Mouse (Mus musculus) midbrain, postnatal 0 days (tissue): ENCODE results near the gene Bcl2l15. TPM values are rescaled to one million over a fixed set of nuclear protein-coding genes. Genes with fewer than 3 reads are reported as not detected.

Experiments
- ATAC-seq: fragments of 200-750 bp; cut with Nextera tagmentation; 2 replicates; pipeline ENCODE4 v1.8.0; 2017; ENCODE audit warnings: moderate number of reproducible peaks, mild to moderate bottlenecking, moderate TSS enrichment, moderate library complexity; ENCODE audit not compliant: low FRiP score
- DNase-seq: peaks from one replicate; pipeline ENCODE4 v3.0.0-alpha.2; 2015; ENCODE audit warnings: low spot score
- H3K27ac ChIP-seq: fragments of 300-500 bp; sonication (generic); 2 replicates; pipeline ENCODE4 v1.5.1; 2014; ENCODE audit warnings: low read depth, mild to moderate bottlenecking, low read length, mixed read lengths
- H3K27me3 ChIP-seq: fragments of 300-500 bp; sonication (generic); 2 replicates; pipeline ENCODE4 v1.6.1; 2014; ENCODE audit warnings: low read length, control low read depth, mixed read lengths; ENCODE audit not compliant: insufficient read depth
- H3K36me3 ChIP-seq: fragments of 300-500 bp; sonication (generic); 2 replicates; pipeline ENCODE4 v1.6.1; 2014; ENCODE audit warnings: low read length, control low read depth, mixed read lengths; ENCODE audit not compliant: insufficient read depth
- H3K4me1 ChIP-seq: fragments of 300-500 bp; sonication (generic); 2 replicates; pipeline ENCODE4 v1.6.1; 2014; ENCODE audit warnings: mild to moderate bottlenecking, control low read depth, antibody characterized with exemption, low read length, mixed read lengths; ENCODE audit not compliant: insufficient read depth
- H3K4me2 ChIP-seq: fragments of 300-500 bp; sonication (generic); 2 replicates; pipeline ENCODE4 v1.6.1; 2014; ENCODE audit warnings: low read depth, mild to moderate bottlenecking, low read length, mixed read lengths; ENCODE audit not compliant: poor library complexity, severe bottlenecking
- H3K4me3 ChIP-seq: fragments of 300-500 bp; sonication (generic); 2 replicates; pipeline ENCODE4 v1.5.1; 2014; ENCODE audit warnings: low read depth, mild to moderate bottlenecking, low read length, moderate library complexity
- H3K9ac ChIP-seq: fragments of 300-500 bp; sonication (generic); replicated peaks from 2 replicates; pipeline ENCODE4 v1.6.1; 2014; ENCODE audit warnings: mild to moderate bottlenecking, low read length, moderate library complexity, mixed read lengths; ENCODE audit not compliant: poor library complexity, severe bottlenecking
- H3K9me3 ChIP-seq: fragments of 300-500 bp; sonication (generic); 2 replicates; pipeline ENCODE4 v1.6.1; 2016; ENCODE audit warnings: low read length, control low read depth
- CTCF ChIP-seq: IDR thresholded peaks from 2 replicates; pipeline ENCODE4 v1.5.1; 2016; ENCODE audit warnings: antibody characterized with exemption, mild to moderate bottlenecking
- WGBS: fragments of 180-500 bp; shearing (Covaris S2); extraction: QIAGEN DNeasy Blood & Tissue Kit; methylation state at CpG from one replicate; pipeline ENCODE4 v1.1.7; 2014; 5-methylcytosine and 5-hydroxymethylcytosine counted together
- polyA plus RNA-seq: library from polyadenylated mRNA; unstranded; fragments of >200 nt; fragmentation: Nextera tagmentation; extraction: Ambion mirVana; gene quantifications from 2 replicates; pipeline ENCODE4 v1.2.1, GENCODE M21; 2015
- total RNA-seq: library from RNA; depleted of rRNA; stranded (reverse); fragments of >200 nt; gene quantifications from 2 replicates; pipeline ENCODE4 v1.2.3, GENCODE M21; 2014

Bcl2l15 gene
- total and polyA plus RNA-seq, 2 experiments from 2014 or later = 2.5 TPM; not detected in 1

GRCm38 (mm10) chr3:103801631-103802531, 30.5 kb upstream of the Bcl2l15 start:
- ATAC-seq = no peak
- WGBS = 76% methylated on average over 10 of the region's 10 CpGs
- peak; percentile 55 for DNase-seq
- no peaks in the 10 kb centered on the region for H3K4me1 ChIP-seq
- no peak for TF ChIP-seq CTCF
- H3K4me2 ChIP-seq = no peak overlapping the region
- no peak overlapping the region for H3K4me3 ChIP-seq
- H3K27ac ChIP-seq = peak overlapping the region; percentile 27; the same call in 1 of the 2 replicates
- H3K9ac ChIP-seq = no peak overlapping the region
- no peaks in the 10 kb centered on the region for H3K27me3 ChIP-seq
- H3K9me3 ChIP-seq = no peaks in the 10 kb centered on the region
- H3K36me3 ChIP-seq = peaks cover 15% of the 10 kb centered on the region

GRCm38 (mm10) chr3:103802861-103803260, 29.5 kb upstream of the Bcl2l15 start:
- Histone ChIP-seq H3K27me3 (no peaks in the 10 kb centered on the region), H3K27ac (no peak overlapping the region), H3K36me3 (peaks cover 15% of the 10 kb centered on the region), H3K4me2 (no peak overlapping the region), H3K9me3 (no peaks in the 10 kb centered on the region), H3K9ac (no peak overlapping the region), H3K4me1 (no peaks in the 10 kb centered on the region), H3K4me3 (no peak overlapping the region)
- ATAC-seq (no peak), DNase-seq (no peak)
- TF ChIP-seq CTCF = no peak
- 86% methylated on average over 8 of the region's 8 CpGs for WGBS

GRCm38 (mm10) chr3:103805671-103806070, 26.7 kb upstream of the Bcl2l15 start:
- Histone ChIP-seq H3K27me3 (no peaks in the 10 kb centered on the region), H3K4me3 (no peak overlapping the region), H3K9me3 (no peaks in the 10 kb centered on the region), H3K36me3 (peaks cover 15% of the 10 kb centered on the region), H3K4me1 (no peaks in the 10 kb centered on the region; the same call in 1 of the 2 replicates), H3K4me2 (no peak overlapping the region), H3K9ac (no peak overlapping the region), H3K27ac (no peak overlapping the region)
- no peak for DNase-seq
- no peak for ATAC-seq
- WGBS = 96% methylated on average over 1 of the region's 1 CpGs
- TF ChIP-seq CTCF = no peak

- Histone ChIP-seq H3K27me3 (no peaks in the 10 kb centered on the region), H3K27ac (peak within 1 kb of the TSS; percentile 90), H3K4me1 (no peaks in the 10 kb centered on the region; the same call in 1 of the 2 replicates), H3K4me2 (peak within 1 kb of the TSS; percentile 79), H3K4me3 (peak within 1 kb of the TSS; percentile 60), H3K36me3 (peaks cover 8% of the 10 kb centered on the region; the same call in 1 of the 2 replicates), H3K9me3 (no peaks in the 10 kb centered on the region), H3K9ac (peak within 1 kb of the TSS; percentile 80)
- peak; percentile 96 for DNase-seq
- TF ChIP-seq CTCF = no peak; the same call in 1 of the 2 replicates
- peak; percentile 98 for ATAC-seq
- WGBS = under 1% methylated on average over 63 of the region's 70 CpGs
Measured at GRCm38 (mm10) chr3:103808891-103809798, 23.3 kb upstream of the Bcl2l15 start, which contains the start of the genes Dclre1b, Ap4b1 and Gm43064. Gene Dclre1b, minus strand, starts transcription at chr3:103809444. Gene Ap4b1, plus strand, starts transcription at chr3:103809520. Gene Gm43064, plus strand, starts transcription at chr3:103809573.

GRCm38 (mm10) chr3:103809799-103810150, 22.6 kb upstream of the Bcl2l15 start:
- Histone ChIP-seq H3K4me2 (peak overlapping the region; percentile 71), H3K27ac (peak overlapping the region; percentile 90)
- WGBS = under 1% methylated on average over 14 of the region's 14 CpGs

More at GRCm38 (mm10) chr3:103809799-103810150, 22.6 kb upstream of the Bcl2l15 start:
- ATAC-seq (peak; percentile 51), DNase-seq (peak; percentile 22)
- peak overlapping the region; percentile 60 for H3K4me3 ChIP-seq
- H3K27me3 ChIP-seq = no peaks in the 10 kb centered on the region
- peaks cover 7% of the 10 kb centered on the region; the same call in 1 of the 2 replicates for H3K36me3 ChIP-seq
- H3K9ac ChIP-seq = peak overlapping the region; percentile 80
- H3K9me3 ChIP-seq = no peaks in the 10 kb centered on the region
- no peak for TF ChIP-seq CTCF
- no peaks in the 10 kb centered on the region; the same call in 1 of the 2 replicates for H3K4me1 ChIP-seq
